Mouse (Mus musculus) bone marrow macrophage, adult 2 months (primary cell): ENCODE measurements around the gene Hmga1b. TPM values are rescaled to one million over a fixed set of nuclear protein-coding genes. Genes with fewer than 3 reads are reported as not detected.

Experiments used
- H3K27ac ChIP-seq: 2 replicates; pipeline ENCODE4 v1.5.1; 2012; ENCODE audit warnings: low read depth, low read length; ENCODE audit not compliant: insufficient read depth
- H3K4me1 ChIP-seq: 2 replicates; pipeline ENCODE4 v1.6.1; 2012; ENCODE audit warnings: low read length; ENCODE audit not compliant: control insufficient read depth, insufficient read depth
- H3K4me3 ChIP-seq: 2 replicates; pipeline ENCODE4 v1.5.1; 2012; ENCODE audit warnings: mild to moderate bottlenecking, low read length, moderate library complexity; ENCODE audit not compliant: insufficient read depth
- CTCF ChIP-seq: IDR thresholded peaks from 2 replicates; pipeline ENCODE4 v1.5.1; 2012; ENCODE audit warnings: low read depth, mild to moderate bottlenecking, low read length, moderate library complexity
- POLR2A ChIP-seq: IDR thresholded peaks from 2 replicates; pipeline ENCODE4 v1.6.1; 2012; ENCODE audit warnings: mild to moderate bottlenecking, low read depth, low read length, borderline replicate concordance
- polyA plus RNA-seq: library from polyadenylated mRNA; stranded (reverse); fragments of >200 nt; gene quantifications from 2 replicates; pipeline ENCODE4 v1.2.4, GENCODE M21; 2012; ENCODE audit not compliant: missing spikeins, insufficient read depth, insufficient read length

Gene Hmga1b
- polyA plus RNA-seq, 1 experiment, result 13.2 TPM

GRCm38 (mm10) chr11:120731858-120732680 is 30.5 kb upstream of the Hmga1b start, which contains the start of gene Cbr2:
Cbr2 (minus strand) TSS chr11:120732114.
- Histone ChIP-seq H3K4me1 (peaks cover 51% of the 10 kb centered on the region), H3K27ac (peak within 1 kb of the TSS; percentile 70), H3K4me3 (no peak within 1 kb of the TSS)
- TF ChIP-seq CTCF, result no peak
- TF ChIP-seq POLR2A, result no peak

DNA sequence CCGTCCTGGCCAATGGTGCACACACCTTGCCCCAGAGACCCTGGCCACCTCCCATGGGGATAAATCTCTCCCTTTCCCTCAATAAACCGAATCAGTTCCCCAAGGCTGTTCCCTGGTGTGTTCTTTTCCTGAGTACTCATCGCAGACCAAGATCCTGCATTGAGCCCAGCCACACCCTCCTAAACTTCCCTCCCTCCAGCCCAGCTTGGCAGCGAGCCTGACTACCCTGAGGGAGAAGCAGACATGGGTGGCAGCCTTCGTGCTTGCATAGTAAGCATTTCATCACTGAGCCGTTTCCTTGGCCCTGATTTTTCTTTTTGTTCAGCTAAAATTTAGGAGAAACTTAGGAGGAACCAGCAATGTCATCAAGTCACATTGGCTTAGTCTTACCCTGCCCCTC is 29.1 kb upstream of the Hmga1b start:
- Histone ChIP-seq H3K4me3 (no peak overlapping the region), H3K4me1 (peaks cover 48% of the 10 kb centered on the region), H3K27ac (peak overlapping the region; percentile 80)
- TF ChIP-seq CTCF (no peak), POLR2A (no peak)

GRCm38 (mm10) chr11:120736424-120736823 is 26.2 kb upstream of the Hmga1b start:
- peaks cover 23% of the 10 kb centered on the region for H3K4me1 ChIP-seq
- no peak overlapping the region for H3K27ac ChIP-seq
- TF ChIP-seq CTCF (no peak), POLR2A (no peak)
- H3K4me3 ChIP-seq, result no peak overlapping the region

GRCm38 (mm10) chr11:120740981-120741380 is 21.6 kb upstream of the Hmga1b start:
- no peak overlapping the region for H3K27ac ChIP-seq
- H3K4me1 ChIP-seq, result peaks cover 3% of the 10 kb centered on the region; the same call in 1 of the 2 replicates
- H3K4me3 ChIP-seq, result no peak overlapping the region
- no peak for TF ChIP-seq CTCF
- TF ChIP-seq POLR2A, result no peak

DNA sequence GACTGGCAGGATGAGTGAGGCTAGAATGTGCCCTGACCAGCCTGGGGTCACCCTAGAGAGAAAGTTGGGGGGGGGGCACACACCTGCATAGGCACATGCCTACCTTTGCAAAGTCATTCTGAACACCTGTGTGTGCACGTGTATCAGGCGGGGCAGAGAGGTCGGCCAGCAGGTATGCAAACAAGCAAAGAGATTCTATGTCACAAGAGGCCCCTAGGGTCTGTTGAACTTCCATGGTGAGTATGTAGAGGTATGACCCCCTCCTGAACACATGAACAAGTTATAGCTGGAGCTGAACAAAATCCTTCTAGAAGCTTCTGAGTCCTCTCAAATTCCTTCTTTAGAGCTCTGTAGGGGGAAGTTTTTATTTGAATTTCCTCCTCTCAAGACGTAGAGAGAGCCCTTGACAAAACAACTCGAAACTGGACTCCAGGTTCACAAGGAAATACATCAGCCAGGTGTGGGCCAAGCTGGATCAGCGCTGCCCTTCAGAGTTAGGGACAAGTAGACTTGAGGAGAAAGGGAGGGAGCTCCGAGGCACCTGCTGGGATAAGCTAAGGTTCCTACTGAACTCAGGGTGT is 18.4 kb upstream of the Hmga1b start:
- Histone ChIP-seq H3K4me3 (no peak overlapping the region), H3K4me1 (peaks cover 26% of the 10 kb centered on the region), H3K27ac (no peak overlapping the region)
- TF ChIP-seq CTCF (no peak), POLR2A (no peak)

DNA sequence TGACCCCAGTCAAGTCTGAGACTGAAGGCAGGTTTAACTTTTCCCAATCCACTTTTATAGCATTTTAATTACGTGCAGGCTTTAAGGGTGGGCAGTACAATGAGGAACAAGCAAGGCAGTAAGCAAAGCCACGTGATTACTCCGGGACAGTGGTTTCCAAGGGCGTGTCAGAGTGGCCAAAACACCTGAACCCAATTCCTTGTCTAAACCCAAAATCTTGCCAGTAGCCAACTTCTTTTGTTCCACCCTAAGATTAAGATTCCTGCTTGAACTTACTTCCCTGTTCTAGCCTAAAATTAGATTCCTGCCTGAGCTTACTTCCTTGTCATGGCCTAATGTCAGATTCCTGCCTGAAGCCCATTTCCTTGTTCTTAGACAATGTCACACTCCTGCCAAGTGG is 14.6 kb upstream of the Hmga1b start:
- Histone ChIP-seq H3K4me3 (no peak overlapping the region), H3K27ac (peak overlapping the region; percentile 88), H3K4me1 (peaks cover 37% of the 10 kb centered on the region)
- TF ChIP-seq POLR2A (no peak), CTCF (no peak)

DNA sequence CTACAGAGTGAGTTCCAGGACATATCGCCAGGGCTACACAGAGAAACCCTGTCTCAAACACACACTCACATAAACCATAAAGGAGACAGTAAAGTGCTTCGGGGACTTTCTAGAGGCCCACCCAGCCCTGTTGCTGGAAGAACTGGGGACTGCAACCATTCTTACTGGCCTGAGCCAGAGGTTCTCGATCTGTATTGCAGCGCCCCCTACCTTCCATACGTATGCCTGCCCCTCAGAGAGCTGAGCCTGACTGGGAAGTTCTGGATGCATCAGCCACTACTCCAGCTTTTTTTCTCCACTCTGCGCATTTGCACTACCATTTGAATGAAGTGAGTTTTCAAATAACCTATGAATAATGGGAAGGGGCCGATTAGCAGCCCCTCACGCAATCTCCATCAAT is 13.2 kb upstream of the Hmga1b start:
- no peak for TF ChIP-seq POLR2A
- TF ChIP-seq CTCF, result peak; percentile 63; the same call in 1 of the 2 replicates
- H3K4me1 ChIP-seq, result peaks cover 37% of the 10 kb centered on the region
- H3K4me3 ChIP-seq, result no peak overlapping the region
- H3K27ac ChIP-seq, result no peak overlapping the region

DNA sequence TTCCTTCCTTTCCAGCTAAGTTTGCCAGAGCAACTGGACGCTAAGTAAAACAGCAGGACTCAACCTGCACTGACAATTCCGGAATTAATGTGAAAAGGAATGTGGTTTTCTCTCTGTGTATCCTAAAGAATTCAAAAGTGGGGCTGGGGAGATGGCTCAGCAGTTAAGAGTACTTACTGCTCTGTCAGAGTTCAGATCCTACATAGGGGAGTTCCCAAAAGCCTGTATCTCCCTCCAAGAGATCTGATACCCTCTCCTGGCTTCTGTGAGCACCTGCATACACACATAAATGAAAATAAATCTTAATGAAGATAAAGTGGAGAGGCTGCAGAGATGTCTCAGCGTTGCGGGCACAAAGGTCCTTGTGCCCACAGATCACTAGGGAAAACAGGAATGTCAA is 11.0 kb upstream of the Hmga1b start:
- Histone ChIP-seq H3K4me1 (peaks cover 28% of the 10 kb centered on the region), H3K4me3 (no peak overlapping the region), H3K27ac (no peak overlapping the region)
- TF ChIP-seq CTCF, result no peak
- no peak for TF ChIP-seq POLR2A

GRCm38 (mm10) chr11:120760236-120760635 is 2.4 kb upstream of the Hmga1b start:
- no peak overlapping the region for H3K4me3 ChIP-seq
- H3K27ac ChIP-seq, result no peak overlapping the region
- peaks cover 9% of the 10 kb centered on the region for H3K4me1 ChIP-seq
- TF ChIP-seq CTCF (no peak), POLR2A (no peak)
